In the genomic region with DNA sequence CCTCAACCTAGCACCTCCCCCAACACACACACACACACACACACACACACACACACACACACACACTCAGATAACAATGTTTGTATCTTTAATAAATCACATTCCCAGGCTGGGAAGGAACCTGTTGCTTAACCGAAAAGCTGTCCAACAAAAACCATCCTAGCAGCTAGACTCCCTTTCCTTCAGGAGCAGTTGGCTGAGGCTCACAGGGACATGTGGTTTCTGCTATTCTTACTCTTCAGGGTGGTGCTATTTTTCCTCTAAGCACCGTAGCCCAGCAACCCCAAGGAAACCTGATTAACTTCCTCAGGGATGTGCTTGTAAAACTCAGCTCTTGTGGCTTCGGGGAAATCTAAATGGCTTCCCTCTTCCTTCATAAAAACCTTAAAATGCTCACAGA, we compare ENCODE assay signal across 10 mouse cellular contexts. TPM values are rescaled to one million over a fixed set of nuclear protein-coding genes. Genes with fewer than 3 reads are reported as not detected.
DNase-seq lines count a peak whose midpoint lies in the region; ATAC-seq lines count a peak whose summit lies in the region.
"Had no signal": no experiment of that assay in that cellular context is flagged by ENCODE, and none has a peak within 500 bp of the region (broad histone marks: within the 10 kb centered on the region; RNA-seq: fewer than 3 reads in every experiment).

No protein-coding gene starts in this region.

- no peak overlapping the region for H3K4me2 ChIP-seq in liver, embryonic 11.5 days
- H3K4me2 ChIP-seq: embryonic facial prominence, embryonic 12.5 days had no signal

- H3K4me1 ChIP-seq in liver, embryonic 11.5 days (replicated peaks; ENCODE audit: control insufficient read depth, insufficient read depth, low read length) = peaks cover 13% of the 10 kb centered on the region

- no peaks in the 10 kb centered on the region for H3K36me3 ChIP-seq in liver, embryonic 11.5 days (ENCODE audit: control insufficient read depth, insufficient read depth, low read length)
- H3K36me3 ChIP-seq: embryonic facial prominence, embryonic 12.5 days had no signal

- H3K27me3 ChIP-seq in liver, embryonic 11.5 days (replicated peaks; ENCODE audit: control insufficient read depth, insufficient read depth, low read length) = no peaks in the 10 kb centered on the region
- H3K27me3 ChIP-seq: embryonic facial prominence, embryonic 12.5 days had no signal

- ATAC-seq in liver, embryonic 11.5 days (replicated peaks; ENCODE audit: low FRiP score) = no peak
- ATAC-seq in erythroblast, adult 5-6 weeks (replicated peaks; ENCODE audit: low FRiP score, poor library complexity, severe bottlenecking) = no peak

- no peak overlapping the region for H3K4me3 ChIP-seq in liver, embryonic 11.5 days (ENCODE audit: low read depth, low read length)
- H3K4me3 ChIP-seq: embryonic facial prominence, embryonic 12.5 days had no signal

- H3K9me3 ChIP-seq in liver, embryonic 11.5 days (ENCODE audit: control insufficient read depth, low read length) = no peaks in the 10 kb centered on the region
- H3K9me3 ChIP-seq: embryonic facial prominence, embryonic 12.5 days had no signal

- WGBS in liver, embryonic 11.5 days = 40% methylated on average over 3 of the region's 3 CpGs

- no peak overlapping the region for H3K27ac ChIP-seq in liver, embryonic 11.5 days (ENCODE audit: low read depth, low read length)
- H3K27ac ChIP-seq: embryonic facial prominence, embryonic 12.5 days had no signal

- peak; percentile 9 to 13 for DNase-seq in cerebellum, postnatal 10 days
- no peak for DNase-seq in cerebellum, adult 11-12 months
- DNase-seq in urinary bladder, postnatal 36 days (ENCODE audit: low spot score in 2 of 2) = peak; percentile 23 to 50
- DNase-seq in urinary bladder, postnatal 4 days (ENCODE audit: low spot score in 2 of 2) = no peak
- peak; percentile 17 to 56 for DNase-seq in left cerebral cortex, adult 18-20 months (ENCODE audit: low spot score in 2 of 2)
- peak; percentile 81 for DNase-seq in telencephalon, adult 2 months (ENCODE audit: low read depth, low spot score)
- no peak for DNase-seq in liver, embryonic 11.5 days (ENCODE audit: low spot score)
- DNase-seq: kidney, adult 8-10 months had no signal

- H3K9ac ChIP-seq in liver, embryonic 11.5 days (ENCODE audit: low read depth, low read length) = no peak overlapping the region
- H3K9ac ChIP-seq: embryonic facial prominence, embryonic 12.5 days had no signal

RNA-seq across cellular contexts. Expression of a gene that starts 57.9 kb away (rescaled TPM):
- 10 to 100 TPM; 71.0 to 87.5 TPM for total RNA-seq in left cerebral cortex, adult 18-20 months (2021)
- polyA plus RNA-seq in liver, embryonic 11.5 days (2014; fragmentation: Nextera tagmentation; extraction: Ambion mirVana) = 4.6 TPM in 2 replicates
- not detected in 2 replicates for total RNA-seq in erythroblast, adult 5-6 weeks (2015; ENCODE audit: low replicate concordance)
- not detected in 2 replicates for total RNA-seq in erythroblast, adult 5-6 weeks (2017; ENCODE audit: low replicate concordance)

Comparison
In these comparisons a context has a peak if more than half of its experiments do, and no peak if none do; other contexts are left out.
1. DNase-seq: peak in cerebellum, postnatal 10 days (2 of 2), urinary bladder, postnatal 36 days (2 of 2), left cerebral cortex, adult 18-20 months (2 of 2) and telencephalon, adult 2 months (single experiment); none in cerebellum, adult 11-12 months (single experiment), urinary bladder, postnatal 4 days (0 of 2) and liver, embryonic 11.5 days (single experiment).
2. RNA of a gene that starts 57.9 kb away (total RNA-seq): 71.0 to 87.5 TPM in left cerebral cortex, adult 18-20 months; not detected in erythroblast, adult 5-6 weeks; every median in the first group is over 10 times any median in the second.